Mouse (Mus musculus): ENCODE measurements around the gene Sumf1. TPM values are rescaled to one million over a fixed set of nuclear protein-coding genes. Genes with fewer than 3 reads are reported as not detected.

The Sumf1 gene
- polyA plus RNA-seq, 1 experiment from 2014 or later, result 19.3 TPM

GRCm38 (mm10) chr6:108073071-108073470, 112.3 kb downstream of the Sumf1 start:
- Histone ChIP-seq H3K27me3 (ENCODE audit: control insufficient read depth, insufficient read depth, low read length) (no peaks in the 10 kb centered on the region), H3K27ac (ENCODE audit: low read length) (no peak overlapping the region), H3K9me3 (replicated peaks; ENCODE audit: control insufficient read depth, low read length) (no peaks in the 10 kb centered on the region; the same call in 1 of the 2 replicates), H3K4me3 (ENCODE audit: low read length) (no peak overlapping the region), H3K4me1 (ENCODE audit: control insufficient read depth, insufficient read depth, low read length) (no peaks in the 10 kb centered on the region), H3K9ac (ENCODE audit: low read length) (no peak overlapping the region), H3K36me3 (ENCODE audit: control insufficient read depth, insufficient read depth) (peaks cover 11% of the 10 kb centered on the region), H3K4me2 (ENCODE audit: low read depth, low read length) (no peak overlapping the region)
- 53% methylated on average over 5 of the region's 5 CpGs for WGBS
- no peak for ATAC-seq (replicated peaks; ENCODE audit: extremely low read depth, insufficient read depth, low FRiP score)

- H3K9ac ChIP-seq (ENCODE audit: low read length), result no peak overlapping the region
- no peaks in the 10 kb centered on the region for H3K4me1 ChIP-seq (ENCODE audit: control insufficient read depth, insufficient read depth, low read length)
- no peak overlapping the region for H3K4me2 ChIP-seq (ENCODE audit: low read depth, low read length)
- ATAC-seq (replicated peaks; ENCODE audit: extremely low read depth, insufficient read depth, low FRiP score), result no peak
- H3K27ac ChIP-seq (ENCODE audit: low read length), result no peak overlapping the region
- no peaks in the 10 kb centered on the region; the same call in 1 of the 2 replicates for H3K9me3 ChIP-seq (replicated peaks; ENCODE audit: control insufficient read depth, low read length)
- H3K4me3 ChIP-seq (ENCODE audit: low read length), result no peak overlapping the region
- H3K27me3 ChIP-seq (ENCODE audit: control insufficient read depth, insufficient read depth, low read length), result no peaks in the 10 kb centered on the region
- peaks cover 6% of the 10 kb centered on the region for H3K36me3 ChIP-seq (ENCODE audit: control insufficient read depth, insufficient read depth)
- WGBS, result 87% methylated on average over 7 of the region's 7 CpGs
Observed at GRCm38 (mm10) chr6:108070947-108071346, 114.4 kb downstream of the Sumf1 start.

DNA sequence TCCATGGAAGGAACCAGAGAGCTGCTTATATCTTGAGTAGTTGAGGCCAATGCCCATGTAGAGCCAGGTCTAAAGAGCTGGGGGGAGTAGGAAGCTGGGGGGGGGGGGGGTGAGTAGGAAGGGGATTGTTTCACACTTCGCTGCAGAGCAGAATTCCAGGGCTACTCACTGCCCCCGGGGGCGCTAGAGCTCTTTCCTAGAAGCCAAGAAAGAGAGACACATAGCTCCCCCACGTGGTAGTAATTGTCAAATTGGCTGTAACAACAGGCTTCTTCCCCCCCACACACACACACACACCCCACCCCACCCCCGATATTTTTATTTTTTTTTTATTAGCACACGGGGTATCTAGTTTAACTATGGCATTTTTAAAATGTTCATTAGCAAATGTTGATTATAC, 119.8 kb downstream of the Sumf1 start:
- WGBS, result 10% methylated on average over 6 of the region's 6 CpGs
- peak; percentile 57 for ATAC-seq (replicated peaks; ENCODE audit: extremely low read depth, insufficient read depth, low FRiP score)

DNA sequence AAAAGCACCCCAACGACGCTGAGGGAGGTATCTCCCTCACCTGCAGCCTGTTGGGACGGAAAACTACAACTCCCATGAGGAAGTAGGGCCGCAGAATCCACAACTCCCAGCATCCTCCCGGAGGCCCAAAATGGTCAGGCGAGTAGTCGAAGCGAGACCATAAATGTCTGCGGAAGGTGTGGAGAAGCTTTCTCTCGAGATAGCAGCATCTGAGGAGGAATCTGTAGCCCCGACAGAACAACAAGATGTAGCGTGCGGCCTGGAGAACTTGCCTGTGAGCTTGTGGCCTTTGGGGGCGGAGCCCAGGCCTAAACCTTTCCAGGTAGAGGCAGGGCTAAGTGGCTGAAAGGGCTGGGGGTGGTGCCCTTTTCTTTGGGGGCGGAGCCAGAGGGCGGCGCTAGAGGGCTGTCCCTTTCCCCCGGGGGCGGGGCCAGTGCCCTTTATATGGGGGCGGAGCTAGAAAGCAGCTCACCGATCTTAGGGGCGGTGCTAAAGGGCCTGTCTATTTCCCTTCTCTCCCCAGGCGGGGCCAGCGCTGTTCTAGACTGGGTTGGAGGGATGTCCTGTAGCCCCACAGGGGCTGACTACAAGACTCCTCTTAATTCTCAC, 120.4 kb downstream of the Sumf1 start, which contains the start of gene Setmar:
Gene Setmar, plus strand, starts transcription at position 128 of the 609 bp plus-strand sequence.
- ATAC-seq (replicated peaks; ENCODE audit: extremely low read depth, insufficient read depth, low FRiP score), result peak; percentile 97
- H3K27me3 ChIP-seq (ENCODE audit: control insufficient read depth, insufficient read depth, low read length), result no peaks in the 10 kb centered on the region
- H3K4me1 ChIP-seq (ENCODE audit: control insufficient read depth, insufficient read depth, low read length), result no peaks in the 10 kb centered on the region
- WGBS, result under 1% methylated on average over 24 of the region's 24 CpGs
- H3K4me2 ChIP-seq (ENCODE audit: low read depth, low read length), result peak within 1 kb of the TSS; percentile 85
- H3K9me3 ChIP-seq (replicated peaks; ENCODE audit: control insufficient read depth, low read length), result no peaks in the 10 kb centered on the region
- H3K4me3 ChIP-seq (ENCODE audit: low read length), result peak within 1 kb of the TSS; percentile 69
- no peaks in the 10 kb centered on the region for H3K36me3 ChIP-seq (ENCODE audit: control insufficient read depth, insufficient read depth)
- peak within 1 kb of the TSS; percentile 88 for H3K27ac ChIP-seq (ENCODE audit: low read length)
- peak within 1 kb of the TSS; percentile 75 for H3K9ac ChIP-seq (ENCODE audit: low read length)

More for the DNA sequence above, 119.8 kb downstream of the Sumf1 start:
- Histone ChIP-seq H3K4me3 (ENCODE audit: low read length) (peak overlapping the region; percentile 69), H3K27me3 (ENCODE audit: control insufficient read depth, insufficient read depth, low read length) (no peaks in the 10 kb centered on the region), H3K9me3 (replicated peaks; ENCODE audit: control insufficient read depth, low read length) (no peaks in the 10 kb centered on the region), H3K9ac (ENCODE audit: low read length) (peak overlapping the region; percentile 69), H3K27ac (ENCODE audit: low read length) (peak overlapping the region; percentile 88), H3K4me1 (ENCODE audit: control insufficient read depth, insufficient read depth, low read length) (no peaks in the 10 kb centered on the region), H3K36me3 (ENCODE audit: control insufficient read depth, insufficient read depth) (no peaks in the 10 kb centered on the region), H3K4me2 (ENCODE audit: low read depth, low read length) (peak overlapping the region; percentile 85)

GRCm38 (mm10) chr6:108061121-108061520, 124.3 kb downstream of the Sumf1 start:
- Histone ChIP-seq H3K27me3 (ENCODE audit: control insufficient read depth, insufficient read depth, low read length) (no peaks in the 10 kb centered on the region), H3K9ac (ENCODE audit: low read length) (no peak overlapping the region), H3K4me3 (ENCODE audit: low read length) (no peak overlapping the region), H3K4me2 (ENCODE audit: low read depth, low read length) (no peak overlapping the region), H3K27ac (ENCODE audit: low read length) (no peak overlapping the region), H3K36me3 (ENCODE audit: control insufficient read depth, insufficient read depth) (no peaks in the 10 kb centered on the region), H3K4me1 (ENCODE audit: control insufficient read depth, insufficient read depth, low read length) (no peaks in the 10 kb centered on the region), H3K9me3 (replicated peaks; ENCODE audit: control insufficient read depth, low read length) (no peaks in the 10 kb centered on the region)
- 51% methylated on average over 3 of the region's 3 CpGs for WGBS
- ATAC-seq (replicated peaks; ENCODE audit: extremely low read depth, insufficient read depth, low FRiP score), result no peak

GRCm38 (mm10) chr6:108058066-108058465, 127.3 kb downstream of the Sumf1 start:
- Histone ChIP-seq H3K4me3 (ENCODE audit: low read length) (no peak overlapping the region), H3K36me3 (ENCODE audit: control insufficient read depth, insufficient read depth) (no peaks in the 10 kb centered on the region), H3K9ac (ENCODE audit: low read length) (no peak overlapping the region), H3K4me2 (ENCODE audit: low read depth, low read length) (no peak overlapping the region), H3K4me1 (ENCODE audit: control insufficient read depth, insufficient read depth, low read length) (no peaks in the 10 kb centered on the region), H3K9me3 (replicated peaks; ENCODE audit: control insufficient read depth, low read length) (no peaks in the 10 kb centered on the region), H3K27ac (ENCODE audit: low read length) (no peak overlapping the region), H3K27me3 (ENCODE audit: control insufficient read depth, insufficient read depth, low read length) (no peaks in the 10 kb centered on the region)
- WGBS, result 82% methylated on average over 5 of the region's 5 CpGs
- no peak for ATAC-seq (replicated peaks; ENCODE audit: extremely low read depth, insufficient read depth, low FRiP score)

GRCm38 (mm10) chr6:108057353-108057752, 128.0 kb downstream of the Sumf1 start:
- WGBS, result 53% methylated on average over 4 of the region's 4 CpGs
- ATAC-seq (replicated peaks; ENCODE audit: extremely low read depth, insufficient read depth, low FRiP score), result no peak
- H3K4me2 ChIP-seq (ENCODE audit: low read depth, low read length), result no peak overlapping the region
- no peaks in the 10 kb centered on the region for H3K27me3 ChIP-seq (ENCODE audit: control insufficient read depth, insufficient read depth, low read length)
- no peak overlapping the region for H3K9ac ChIP-seq (ENCODE audit: low read length)
- H3K4me1 ChIP-seq (ENCODE audit: control insufficient read depth, insufficient read depth, low read length), result no peaks in the 10 kb centered on the region
- H3K36me3 ChIP-seq (ENCODE audit: control insufficient read depth, insufficient read depth), result no peaks in the 10 kb centered on the region
- H3K9me3 ChIP-seq (replicated peaks; ENCODE audit: control insufficient read depth, low read length), result no peaks in the 10 kb centered on the region
- no peak overlapping the region for H3K4me3 ChIP-seq (ENCODE audit: low read length)
- no peak overlapping the region for H3K27ac ChIP-seq (ENCODE audit: low read length)

Other genes with a start within 250 kb of the Sumf1 start
- gene Setmar, start 120.5 kb downstream of the Sumf1 start, polyA plus RNA-seq (2015; fragmentation: Nextera tagmentation; extraction: Ambion mirVana), result 5.5 and 5.6 TPM in 2 replicates
- gene Itpr1, start 27.5 kb upstream of the Sumf1 start, polyA plus RNA-seq (2015; fragmentation: Nextera tagmentation; extraction: Ambion mirVana), result 10.8 and 12.3 TPM in 2 replicates